In genomic region chr11:20915182-20915602, GRCm38 (mm10) we compare ENCODE assay signal across 8 mouse cellular contexts.
DNase-seq lines count a peak whose midpoint lies in the region; ATAC-seq and TF ChIP-seq lines count a peak whose summit lies in the region.

No protein-coding gene starts in this region.

- H3K36me3 ChIP-seq in hindbrain, embryonic 13.5 days = no peaks in the 10 kb centered on the region
- no peaks in the 10 kb centered on the region for H3K36me3 ChIP-seq in liver, postnatal 0 days (replicated peaks; ENCODE audit: insufficient read depth, low read length)
- no peaks in the 10 kb centered on the region for H3K36me3 ChIP-seq in neural tube, embryonic 15.5 days

- TF ChIP-seq EP300 in liver, postnatal 0 days (IDR thresholded peaks at IDR 0.05; ENCODE audit: low read depth) = no peak; the same call in 1 of the 2 replicates

- H3K27me3 ChIP-seq in hindbrain, embryonic 13.5 days = no peaks in the 10 kb centered on the region
- no peaks in the 10 kb centered on the region for H3K27me3 ChIP-seq in liver, postnatal 0 days (ENCODE audit: insufficient read depth, low read length)
- H3K27me3 ChIP-seq in neural tube, embryonic 15.5 days (replicated peaks) = no peaks in the 10 kb centered on the region

- H3K27ac ChIP-seq in hindbrain, embryonic 13.5 days = peak overlapping the region; percentile 76
- H3K27ac ChIP-seq in liver, postnatal 0 days (ENCODE audit: low read depth) = peak overlapping the region; percentile 96
- peak overlapping the region; percentile 72 for H3K27ac ChIP-seq in neural tube, embryonic 15.5 days (replicated peaks)

- H3K9ac ChIP-seq in hindbrain, embryonic 13.5 days = no peak overlapping the region
- H3K9ac ChIP-seq in liver, postnatal 0 days (replicated peaks) = no peak overlapping the region
- H3K9ac ChIP-seq in neural tube, embryonic 15.5 days (replicated peaks) = no peak overlapping the region

- DNase-seq in Muller cell, postnatal 12 days (ENCODE audit: inconsistent ontology term) = peak; percentile 92
- DNase-seq in brain, embryonic 18.5 days (ENCODE audit: low read depth, low spot score) = peak; percentile 39
- DNase-seq in frontal cortex, postnatal 25 days (ENCODE audit: low spot score in 2 of 2) = peak; percentile 25 to 40
- DNase-seq in layer of hippocampus, adult 9-10 months (ENCODE audit: low spot score) = peak; percentile 44
- peak; percentile 43 for DNase-seq in liver, postnatal 0 days
- no peak for DNase-seq in ovary, postnatal 10 days (ENCODE audit: low spot score)

- WGBS in hindbrain, embryonic 13.5 days = 21% methylated on average over 8 of the region's 8 CpGs
- 29% methylated on average over 8 of the region's 8 CpGs for WGBS in liver, postnatal 0 days (ENCODE audit: insufficient replicate concordance)
- WGBS in neural tube, embryonic 15.5 days = 11% methylated on average over 8 of the region's 8 CpGs

- peaks cover 15% of the 10 kb centered on the region for H3K4me1 ChIP-seq in hindbrain, embryonic 13.5 days (replicated peaks)
- H3K4me1 ChIP-seq in liver, postnatal 0 days (ENCODE audit: insufficient read depth) = peaks cover 26% of the 10 kb centered on the region
- peaks cover 26% of the 10 kb centered on the region for H3K4me1 ChIP-seq in neural tube, embryonic 15.5 days

- H3K4me3 ChIP-seq in hindbrain, embryonic 13.5 days = no peak overlapping the region
- no peak overlapping the region for H3K4me3 ChIP-seq in liver, postnatal 0 days (ENCODE audit: low read depth, low read length)
- no peak overlapping the region for H3K4me3 ChIP-seq in neural tube, embryonic 15.5 days (replicated peaks)

- peak; percentile 85 for ATAC-seq in hindbrain, embryonic 13.5 days (ENCODE audit: low FRiP score)
- peak; percentile 7; the same call in 1 of the 2 replicates for ATAC-seq in liver, postnatal 0 days
- ATAC-seq in neural tube, embryonic 15.5 days (ENCODE audit: low FRiP score) = peak; percentile 74

- H3K9me3 ChIP-seq in hindbrain, embryonic 13.5 days = no peaks in the 10 kb centered on the region
- H3K9me3 ChIP-seq in liver, postnatal 0 days (ENCODE audit: low read length) = no peaks in the 10 kb centered on the region
- H3K9me3 ChIP-seq in neural tube, embryonic 15.5 days (replicated peaks) = no peaks in the 10 kb centered on the region

- no peak overlapping the region; the same call in 1 of the 2 replicates for H3K4me2 ChIP-seq in hindbrain, embryonic 13.5 days
- peak overlapping the region; percentile 43 for H3K4me2 ChIP-seq in liver, postnatal 0 days (ENCODE audit: low read depth, low read length)
- H3K4me2 ChIP-seq in neural tube, embryonic 15.5 days = peak overlapping the region; percentile 25; the same call in 1 of the 2 replicates

- 0 out of 2 replicates have a peak, but pooled peaks have one; percentile 2 for TF ChIP-seq CTCF in liver, postnatal 0 days (IDR thresholded peaks at IDR 0.05; ENCODE audit: low read depth)

Comparison
In these comparisons a context has a peak if more than half of its experiments do, and no peak if none do; other contexts are left out.
1. ATAC-seq: peak in every context shown above with its lines; median percentile 85 in hindbrain, embryonic 13.5 days; 74 in neural tube, embryonic 15.5 days; 7 in liver, postnatal 0 days.